Mouse (Mus musculus) heart, postnatal 0 days (tissue): ENCODE results near the gene Terb2. TPM values are rescaled to one million over a fixed set of nuclear protein-coding genes. Genes with fewer than 3 reads are reported as not detected.

Experiments used
- ATAC-seq: fragments of 200-750 bp; cut with Nextera tagmentation; 2 replicates; pipeline ENCODE4 v1.8.0; 2017; ENCODE audit warnings: low read depth, moderate number of reproducible peaks, moderate library complexity; ENCODE audit not compliant: insufficient read depth
- DNase-seq: peaks from one replicate; pipeline ENCODE4 v3.0.0-alpha.2; 2016; ENCODE audit warnings: low spot score
- H3K27ac ChIP-seq: fragments of 300-500 bp; sonication (generic); 2 replicates; pipeline ENCODE4 v1.5.1; 2014; ENCODE audit warnings: low read depth, mild to moderate bottlenecking
- H3K27me3 ChIP-seq: fragments of 300-500 bp; sonication (generic); 2 replicates; pipeline ENCODE4 v1.6.1; 2014; ENCODE audit warnings: low read length, mixed read lengths; ENCODE audit not compliant: control insufficient read depth, insufficient read depth
- H3K36me3 ChIP-seq: fragments of 300-500 bp; sonication (generic); replicated peaks from 2 replicates; pipeline ENCODE4 v1.6.1; 2014; ENCODE audit warnings: low read length, mixed read lengths; ENCODE audit not compliant: control insufficient read depth, insufficient read depth
- H3K4me1 ChIP-seq: fragments of 300-500 bp; sonication (generic); 2 replicates; pipeline ENCODE4 v1.6.1; 2014; ENCODE audit warnings: antibody characterized with exemption; ENCODE audit not compliant: control insufficient read depth, insufficient read depth
- H3K4me2 ChIP-seq: fragments of 300-500 bp; sonication (generic); 2 replicates; pipeline ENCODE4 v1.6.1; 2014; ENCODE audit warnings: low read depth, mild to moderate bottlenecking, low read length, moderate library complexity
- H3K4me3 ChIP-seq: fragments of 300-500 bp; sonication (generic); 2 replicates; pipeline ENCODE4 v1.5.1; 2014; ENCODE audit warnings: low read depth, low read length
- H3K9ac ChIP-seq: fragments of 300-500 bp; sonication (generic); replicated peaks from 2 replicates; pipeline ENCODE4 v1.6.1; 2014; ENCODE audit warnings: low read depth, low read length, mixed read lengths
- H3K9me3 ChIP-seq: fragments of 300-500 bp; sonication (generic); replicated peaks from 2 replicates; pipeline ENCODE4 v1.6.1; 2016; ENCODE audit warnings: low read length; ENCODE audit not compliant: control insufficient read depth
- CTCF ChIP-seq: IDR thresholded peaks from 2 replicates; pipeline ENCODE4 v1.5.1; 2016; ENCODE audit warnings: antibody characterized with exemption, control low read depth, low read depth
- EP300 ChIP-seq: IDR thresholded peaks from 2 replicates; pipeline ENCODE4 v1.6.1; 2016; ENCODE audit warnings: antibody characterized with exemption, low read depth
- WGBS: fragments of 180-500 bp; shearing (Covaris S2); extraction: QIAGEN DNeasy Blood & Tissue Kit; methylation state at CpG from one replicate; pipeline ENCODE4 v1.1.7; 2014; 5-methylcytosine and 5-hydroxymethylcytosine counted together
- polyA plus RNA-seq: library from polyadenylated mRNA; unstranded; fragments of >200 nt; fragmentation: Nextera tagmentation; extraction: Ambion mirVana; gene quantifications from 2 replicates; pipeline ENCODE4 v1.2.1, GENCODE M21; 2015
- total RNA-seq: library from RNA; depleted of rRNA; stranded (reverse); fragments of >200 nt; gene quantifications from 2 replicates; pipeline ENCODE4 v1.2.3, GENCODE M21; 2014; ENCODE audit warnings: low replicate concordance

Terb2 gene
- total and polyA plus RNA-seq, 2 experiments from 2014 or later: not detected

GRCm38 (mm10) chr2:122149716-122150115, 36.4 kb upstream of the Terb2 start:
- Histone ChIP-seq H3K4me3 (no peak overlapping the region), H3K9ac (no peak overlapping the region), H3K36me3 (peaks cover 24% of the 10 kb centered on the region), H3K4me2 (peak overlapping the region; percentile 79; the same call in 1 of the 2 replicates), H3K27ac (no peak overlapping the region), H3K9me3 (no peaks in the 10 kb centered on the region), H3K27me3 (no peaks in the 10 kb centered on the region), H3K4me1 (peaks cover 5% of the 10 kb centered on the region; the same call in 1 of the 2 replicates)
- WGBS: 75% methylated on average over 3 of the region's 3 CpGs
- TF ChIP-seq EP300 (no peak), CTCF (no peak)
- ATAC-seq: no peak
- no peak for DNase-seq

GRCm38 (mm10) chr2:122151221-122151620, 34.9 kb upstream of the Terb2 start:
- Histone ChIP-seq H3K27me3 (no peaks in the 10 kb centered on the region), H3K4me1 (peaks cover 5% of the 10 kb centered on the region; the same call in 1 of the 2 replicates), H3K4me3 (no peak overlapping the region), H3K9me3 (no peaks in the 10 kb centered on the region), H3K36me3 (peaks cover 30% of the 10 kb centered on the region), H3K27ac (no peak overlapping the region), H3K9ac (no peak overlapping the region), H3K4me2 (no peak overlapping the region)
- no peak for ATAC-seq
- 86% methylated on average over 1 of the region's 1 CpGs for WGBS
- TF ChIP-seq CTCF (no peak), EP300 (no peak)
- no peak for DNase-seq

GRCm38 (mm10) chr2:122152850-122153249, 33.2 kb upstream of the Terb2 start:
- ATAC-seq: no peak
- H3K27ac ChIP-seq: no peak overlapping the region

GRCm38 (mm10) chr2:122153681-122154365, 32.2 kb upstream of the Terb2 start:
- DNase-seq (no peak), ATAC-seq (no peak)
- H3K36me3 ChIP-seq: peaks cover 30% of the 10 kb centered on the region
- no peaks in the 10 kb centered on the region for H3K9me3 ChIP-seq
- 76% methylated on average over 6 of the region's 7 CpGs for WGBS
- TF ChIP-seq CTCF (no peak), EP300 (no peak)
- H3K27ac ChIP-seq: no peak overlapping the region
- H3K27me3 ChIP-seq: no peaks in the 10 kb centered on the region
- no peak overlapping the region for H3K4me2 ChIP-seq
- H3K4me1 ChIP-seq: peaks cover 4% of the 10 kb centered on the region; the same call in 1 of the 2 replicates
- H3K4me3 ChIP-seq: no peak overlapping the region
- no peak overlapping the region for H3K9ac ChIP-seq

More at GRCm38 (mm10) chr2:122152850-122153249, 33.2 kb upstream of the Terb2 start:
- 70% methylated on average over 3 of the region's 3 CpGs for WGBS
- Histone ChIP-seq H3K4me2 (no peak overlapping the region), H3K4me3 (no peak overlapping the region), H3K36me3 (peaks cover 30% of the 10 kb centered on the region), H3K9ac (no peak overlapping the region), H3K4me1 (peaks cover 5% of the 10 kb centered on the region; the same call in 1 of the 2 replicates), H3K9me3 (no peaks in the 10 kb centered on the region), H3K27me3 (no peaks in the 10 kb centered on the region)
- TF ChIP-seq CTCF (no peak), EP300 (no peak)
- no peak for DNase-seq

- TF ChIP-seq CTCF (no peak), EP300 (no peak)
- DNase-seq: no peak
- 93% methylated on average over 2 of the region's 2 CpGs for WGBS
- H3K27ac ChIP-seq: no peak overlapping the region
- peaks cover 30% of the 10 kb centered on the region for H3K36me3 ChIP-seq
- ATAC-seq: no peak
- H3K4me3 ChIP-seq: no peak overlapping the region
- no peak overlapping the region for H3K4me2 ChIP-seq
- H3K9me3 ChIP-seq: no peaks in the 10 kb centered on the region
- H3K4me1 ChIP-seq: no peaks in the 10 kb centered on the region
- H3K27me3 ChIP-seq: no peaks in the 10 kb centered on the region
- H3K9ac ChIP-seq: no peak overlapping the region
Measured at GRCm38 (mm10) chr2:122154479-122154878, 31.6 kb upstream of the Terb2 start.

- Histone ChIP-seq H3K27me3 (no peaks in the 10 kb centered on the region), H3K9ac (no peak overlapping the region), H3K4me3 (no peak overlapping the region), H3K9me3 (no peaks in the 10 kb centered on the region), H3K4me2 (no peak overlapping the region), H3K27ac (no peak overlapping the region), H3K36me3 (peaks cover 30% of the 10 kb centered on the region), H3K4me1 (no peaks in the 10 kb centered on the region)
- ATAC-seq (no peak), DNase-seq (no peak)
- no peak for TF ChIP-seq CTCF
- 71% methylated on average over 2 of the region's 2 CpGs for WGBS
Measured at GRCm38 (mm10) chr2:122155292-122155691, 30.8 kb upstream of the Terb2 start.
